18 mouse cellular contexts compared by ENCODE assay signal in the genomic region with DNA sequence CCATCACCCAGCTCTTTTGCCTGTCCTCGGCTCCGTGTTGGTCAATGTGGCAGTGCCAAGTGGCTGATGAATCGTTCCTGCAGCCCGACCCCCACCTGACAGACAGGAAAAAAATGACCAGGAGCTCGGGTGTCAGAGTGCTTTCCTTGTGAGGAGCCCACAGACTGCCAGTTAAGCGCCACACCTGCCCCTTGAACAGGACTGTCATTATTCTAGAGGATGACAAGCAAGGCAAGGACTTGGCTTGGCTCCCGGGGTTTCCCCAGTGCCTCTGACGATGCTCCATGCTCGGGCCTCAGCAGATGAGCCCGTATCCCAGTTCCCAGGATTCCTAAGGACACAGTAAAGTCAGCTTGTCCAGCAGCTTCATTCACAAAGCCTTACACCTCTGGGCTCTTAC. TPM values are rescaled to one million over a fixed set of nuclear protein-coding genes. Genes with fewer than 3 reads are reported as not detected.
DNase-seq lines count a peak whose midpoint lies in the region; ATAC-seq and TF ChIP-seq lines count a peak whose summit lies in the region.
"Had no signal": no experiment of that assay in that cellular context is flagged by ENCODE, and none has a peak within 500 bp of the region (broad histone marks: within the 10 kb centered on the region; RNA-seq: fewer than 3 reads in every experiment).

No protein-coding gene starts in this region.

- ATAC-seq in midbrain, postnatal 0 days (ENCODE audit: low FRiP score) = no peak
- no peak for ATAC-seq in midbrain, embryonic 15.5 days (replicated peaks)
- ATAC-seq: intestine, embryonic 15.5 days had no signal

- H3K9ac ChIP-seq in midbrain, postnatal 0 days (replicated peaks; ENCODE audit: low read length, poor library complexity, severe bottlenecking) = no peak overlapping the region
- no peak overlapping the region for H3K9ac ChIP-seq in midbrain, embryonic 15.5 days
- H3K9ac ChIP-seq: intestine, embryonic 15.5 days; liver, embryonic 13.5 days; stomach, embryonic 15.5 days had no signal

- WGBS in midbrain, postnatal 0 days = 65% methylated on average over 10 of the region's 10 CpGs
- 66% methylated on average over 10 of the region's 10 CpGs for WGBS in midbrain, embryonic 15.5 days
- 80% methylated on average over 10 of the region's 10 CpGs for WGBS in heart, embryonic 10.5 days

- no peak overlapping the region for H3K4me3 ChIP-seq in midbrain, postnatal 0 days (ENCODE audit: low read depth, low read length)
- no peak overlapping the region for H3K4me3 ChIP-seq in midbrain, embryonic 15.5 days
- no peak overlapping the region for H3K4me3 ChIP-seq in heart, embryonic 10.5 days
- H3K4me3 ChIP-seq: forebrain, embryonic 10.5 days; intestine, embryonic 15.5 days; limb, embryonic 10.5 days; liver, embryonic 13.5 days; midbrain, embryonic 10.5 days; myocyte; stomach, embryonic 15.5 days had no signal

- H3K27me3 ChIP-seq in midbrain, postnatal 0 days (ENCODE audit: insufficient read depth, low read length) = no peaks in the 10 kb centered on the region
- H3K27me3 ChIP-seq in midbrain, embryonic 15.5 days (replicated peaks) = no peaks in the 10 kb centered on the region
- H3K27me3 ChIP-seq in heart, embryonic 10.5 days (ENCODE audit: insufficient read depth, poor library complexity, severe bottlenecking) = peaks cover 33% of the 10 kb centered on the region; the same call in 1 of the 2 replicates
- H3K27me3 ChIP-seq: liver, embryonic 13.5 days; stomach, embryonic 15.5 days had no signal

- H3K9me3 ChIP-seq in midbrain, postnatal 0 days (ENCODE audit: low read length) = no peaks in the 10 kb centered on the region
- no peaks in the 10 kb centered on the region for H3K9me3 ChIP-seq in midbrain, embryonic 15.5 days
- no peaks in the 10 kb centered on the region for H3K9me3 ChIP-seq in heart, embryonic 10.5 days
- H3K9me3 ChIP-seq: forebrain, embryonic 10.5 days; intestine, embryonic 15.5 days; limb, embryonic 10.5 days; liver, embryonic 13.5 days; midbrain, embryonic 10.5 days; stomach, embryonic 15.5 days had no signal

- DNase-seq in cerebellum, postnatal 14 days = peak; percentile 66 to 77
- DNase-seq in cerebellum, adult 8-10 months = no peak
- peak; percentile 58 for DNase-seq in kidney, postnatal 10 days
- DNase-seq in kidney, adult 8-10 months = no peak
- peak; percentile 50 for DNase-seq in midbrain, postnatal 0 days (ENCODE audit: low spot score)
- DNase-seq in adrenal gland, postnatal 25 days = peak; percentile 44
- no peak for DNase-seq in heart, embryonic 10.5 days (ENCODE audit: low spot score)
- DNase-seq: heart, adult 11 months; liver, embryonic 13.5 days; lung, postnatal 10 days had no signal

- peaks cover 11% of the 10 kb centered on the region; the same call in 1 of the 2 replicates for H3K4me1 ChIP-seq in midbrain, postnatal 0 days (ENCODE audit: insufficient read depth, low read length)
- peaks cover 12% of the 10 kb centered on the region for H3K4me1 ChIP-seq in midbrain, embryonic 15.5 days
- peaks cover 8% of the 10 kb centered on the region for H3K4me1 ChIP-seq in heart, embryonic 10.5 days
- H3K4me1 ChIP-seq: stomach, embryonic 15.5 days had no signal

- no peak overlapping the region for H3K27ac ChIP-seq in midbrain, postnatal 0 days (ENCODE audit: low read depth, low read length)
- no peak overlapping the region for H3K27ac ChIP-seq in midbrain, embryonic 15.5 days
- no peak overlapping the region for H3K27ac ChIP-seq in heart, embryonic 10.5 days
- H3K27ac ChIP-seq: forebrain, embryonic 10.5 days; intestine, embryonic 15.5 days; limb, embryonic 10.5 days; liver, embryonic 13.5 days; midbrain, embryonic 10.5 days; stomach, embryonic 15.5 days had no signal

- peaks cover 19% of the 10 kb centered on the region for H3K36me3 ChIP-seq in midbrain, postnatal 0 days (ENCODE audit: insufficient read depth, low read length)
- no peaks in the 10 kb centered on the region for H3K36me3 ChIP-seq in midbrain, embryonic 15.5 days (replicated peaks)
- 0 out of 2 replicates have a peak, but pooled peaks cover 5% of the 10 kb centered on the region for H3K36me3 ChIP-seq in heart, embryonic 10.5 days
- H3K36me3 ChIP-seq: intestine, embryonic 15.5 days; liver, embryonic 13.5 days; stomach, embryonic 15.5 days had no signal

- no peak overlapping the region for H3K4me2 ChIP-seq in midbrain, postnatal 0 days (ENCODE audit: low read depth, low read length, poor library complexity, severe bottlenecking)
- H3K4me2 ChIP-seq in midbrain, embryonic 15.5 days = no peak overlapping the region
- H3K4me2 ChIP-seq: intestine, embryonic 15.5 days; liver, embryonic 13.5 days; stomach, embryonic 15.5 days had no signal

- TF ChIP-seq CTCF in midbrain, postnatal 0 days (IDR thresholded peaks at IDR 0.05) = no peak

RNA-seq across cellular contexts. Expression of a gene that starts 20.8 kb away (rescaled TPM):
- total RNA-seq in midbrain, postnatal 0 days (2014; rRNA removed) = 118 and 123 TPM in 2 replicates
- 17.8 and 20.5 TPM in 2 replicates for polyA plus RNA-seq in midbrain, postnatal 0 days (2015; fragmentation: Nextera tagmentation; extraction: Ambion mirVana)
- polyA plus RNA-seq in midbrain, embryonic 15.5 days (2015; fragmentation: Nextera tagmentation; extraction: Ambion mirVana) = 12.7 and 14.8 TPM in 2 replicates
- total RNA-seq in adrenal gland, postnatal 25 days (2021) = 0.27 TPM in 1 of 2 replicates, not detected in the other
- polyA plus RNA-seq in heart, embryonic 10.5 days (2016; fragmentation: Nextera tagmentation; extraction: Ambion mirVana) = 0.13 and 0.18 TPM in 2 replicates
- total RNA-seq: MEL had no signal
- polyA plus RNA-seq: myocyte had no signal

RNA-seq across cellular contexts. Expression of a gene that starts 44.8 kb away (rescaled TPM):
- 10.1 and 17.9 TPM in 2 replicates for total RNA-seq in midbrain, postnatal 0 days (2014; rRNA removed)
- 3.0 and 3.3 TPM in 2 replicates for polyA plus RNA-seq in midbrain, postnatal 0 days (2015; fragmentation: Nextera tagmentation; extraction: Ambion mirVana)
- polyA plus RNA-seq in midbrain, embryonic 15.5 days (2015; fragmentation: Nextera tagmentation; extraction: Ambion mirVana) = 5.2 and 5.3 TPM in 2 replicates
- total RNA-seq in adrenal gland, postnatal 25 days (2021) = 5.6 and 6.8 TPM in 2 replicates
- polyA plus RNA-seq in heart, embryonic 10.5 days (2016; fragmentation: Nextera tagmentation; extraction: Ambion mirVana) = 1.8 and 2.0 TPM in 2 replicates
- total RNA-seq: MEL had no signal

Comparison
In these comparisons a context has a peak if more than half of its experiments do, and no peak if none do; other contexts are left out.
1. DNase-seq: peak in cerebellum, postnatal 14 days (2 of 2), kidney, postnatal 10 days (single experiment), midbrain, postnatal 0 days (single experiment) and adrenal gland, postnatal 25 days (single experiment); none in cerebellum, adult 8-10 months (single experiment), kidney, adult 8-10 months (0 of 2) and heart, embryonic 10.5 days (single experiment).
2. RNA of a gene that starts 20.8 kb away (polyA plus RNA-seq): 17.8 to 20.5 TPM in midbrain, postnatal 0 days and 12.7 to 14.8 TPM in midbrain, embryonic 15.5 days; 0.13 to 0.18 TPM in heart, embryonic 10.5 days; every median in the first group is over 10 times any median in the second.